26 mouse cellular contexts compared by ENCODE assay signal in genomic region chr3:27871891-27872290, GRCm38 (mm10). TPM values are rescaled to one million over a fixed set of nuclear protein-coding genes. Genes with fewer than 3 reads are reported as not detected.
"Had no signal": no experiment of that assay in that cellular context is flagged by ENCODE, and none has a peak within 500 bp of the region (broad histone marks: within the 10 kb centered on the region; RNA-seq: fewer than 3 reads in every experiment).

No protein-coding gene starts in this region.

- ATAC-seq: intestine, embryonic 15.5 days had no signal

- H3K9ac ChIP-seq: intestine, embryonic 15.5 days; liver, embryonic 13.5 days; lung, embryonic 14.5 days had no signal

- H3K9me3 ChIP-seq: intestine, embryonic 15.5 days; liver, embryonic 13.5 days had no signal

- H3K4me2 ChIP-seq: intestine, embryonic 15.5 days; liver, embryonic 13.5 days; lung, embryonic 14.5 days; midbrain, embryonic 11.5 days had no signal

- DNase-seq: kidney, adult 18-20 months; kidney, adult 9 months; kidney, postnatal 25 days; layer of hippocampus, adult 9-11 months; liver, embryonic 13.5 days; midbrain, embryonic 14.5 days; thymus, adult 2 months; thymus, postnatal 14 days had no signal

- H3K27me3 ChIP-seq: intestine, embryonic 15.5 days; liver, embryonic 13.5 days had no signal

- H3K4me3 ChIP-seq: intestine, embryonic 15.5 days; layer of hippocampus, adult 2 months; liver, embryonic 13.5 days had no signal

- H3K27ac ChIP-seq: intestine, embryonic 15.5 days; kidney, postnatal 0 days; layer of hippocampus, adult 2 months; liver, embryonic 13.5 days had no signal

- H3K36me3 ChIP-seq: intestine, embryonic 15.5 days; liver, embryonic 13.5 days had no signal

- H3K4me1 ChIP-seq: intestine, embryonic 15.5 days; liver, embryonic 13.5 days had no signal

RNA-seq across cellular contexts. Expression of gene Tmem212, which starts 24.3 kb away (rescaled TPM):
- total RNA-seq: left cerebral cortex, postnatal 25 days; liver, adult 2 months; megakaryocyte progenitor cell, adult 5-6 weeks; megakaryocyte-erythroid progenitor cell, adult 5-6 weeks had no signal
- polyA plus RNA-seq: intestine, embryonic 15.5 days; large intestine, adult 2 months; limb, embryonic 11.5 days; limb, embryonic 14.5 days; liver, adult 2 months; liver, embryonic 13.5 days; liver, embryonic 16.5 days; lung, embryonic 14.5 days; midbrain, embryonic 11.5 days; midbrain, embryonic 14.5 days; neural tube, embryonic 11.5 days; neural tube, embryonic 14.5 days; small intestine, adult 2 months; spleen, adult 2 months; stomach, embryonic 16.5 days had no signal
